Mouse (Mus musculus) C2C12 (cell line): ENCODE data around the gene Snrk.

Source experiments
- CTCF ChIP-seq: IDR thresholded peaks from one replicate; pipeline ENCODE4 v1.5.1; 2011; ENCODE audit not compliant: control insufficient read depth, insufficient read depth, insufficient read length
- MYOG ChIP-seq: IDR thresholded peaks from one replicate; pipeline ENCODE4 v1.6.1; 2011; ENCODE audit not compliant: control insufficient read depth, insufficient read length; ENCODE audit errors: extremely low read depth

GRCm38 (mm10) chr9:122109553-122110225 is 7.4 kb upstream of the Snrk start:
- TF ChIP-seq CTCF: no peak
- no peak for TF ChIP-seq MYOG
